Mouse (Mus musculus) thymus, postnatal 4 days (tissue): ENCODE data around the gene Chd6.
A peak's percentile ranks its signal among the peaks of the same experiment; 100 is the strongest.

Experiments used
- DNase-seq: peaks from one replicate; pipeline ENCODE4 v3.0.0; 2021

Chd6 gene

DNA sequence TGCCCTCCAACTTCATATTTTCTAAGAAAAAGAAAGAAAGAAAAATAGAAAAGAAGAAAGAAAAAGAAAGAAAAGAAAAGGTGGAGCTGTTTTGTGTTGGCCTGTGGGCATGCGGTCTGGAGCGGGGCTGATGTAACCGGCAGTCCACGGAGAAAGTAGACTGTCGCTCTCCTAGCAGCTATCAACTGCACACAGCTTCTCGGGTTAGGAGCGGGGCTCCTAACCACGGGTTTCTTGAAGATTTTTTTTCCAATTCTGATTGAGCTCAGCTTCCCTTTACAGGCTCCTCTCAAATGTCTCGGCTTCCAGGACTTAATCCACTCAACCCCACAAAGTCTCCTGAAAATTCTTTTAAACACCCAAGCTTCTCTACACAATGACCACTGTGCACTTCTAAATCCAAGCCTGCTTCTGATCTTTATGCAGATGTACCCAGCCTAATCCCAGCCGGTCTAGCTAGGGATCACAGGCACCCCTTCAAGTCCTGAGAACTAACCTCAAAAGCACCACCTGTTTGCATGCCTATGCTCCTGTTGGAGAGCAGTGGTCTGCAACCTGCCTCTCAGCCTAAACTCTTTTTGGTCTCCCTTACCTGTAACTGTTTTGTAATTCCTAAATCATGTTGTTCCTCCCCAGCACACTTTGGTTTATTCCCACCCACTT lies 42.6 kb downstream of the Chd6 start:
- no peak for DNase-seq

DNA sequence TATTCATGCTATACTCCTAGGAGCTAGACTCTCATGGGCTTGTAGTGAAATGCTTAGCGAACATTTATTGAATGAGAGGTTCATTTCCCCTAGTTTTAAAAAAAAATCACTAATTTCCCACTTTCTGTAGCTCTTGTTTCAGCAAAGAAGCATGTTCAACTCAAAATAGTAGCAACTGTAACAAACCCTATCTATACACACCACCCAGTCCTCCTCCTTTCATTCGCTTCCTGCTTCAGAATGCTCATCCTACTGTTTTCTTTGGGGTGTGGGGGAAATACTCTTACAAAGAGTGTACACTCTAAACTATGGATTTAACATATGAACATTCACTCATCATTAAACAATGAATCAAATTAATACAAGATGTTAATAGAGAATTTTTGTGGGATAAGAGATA lies 43.3 kb downstream of the Chd6 start:
- DNase-seq = no peak

DNA sequence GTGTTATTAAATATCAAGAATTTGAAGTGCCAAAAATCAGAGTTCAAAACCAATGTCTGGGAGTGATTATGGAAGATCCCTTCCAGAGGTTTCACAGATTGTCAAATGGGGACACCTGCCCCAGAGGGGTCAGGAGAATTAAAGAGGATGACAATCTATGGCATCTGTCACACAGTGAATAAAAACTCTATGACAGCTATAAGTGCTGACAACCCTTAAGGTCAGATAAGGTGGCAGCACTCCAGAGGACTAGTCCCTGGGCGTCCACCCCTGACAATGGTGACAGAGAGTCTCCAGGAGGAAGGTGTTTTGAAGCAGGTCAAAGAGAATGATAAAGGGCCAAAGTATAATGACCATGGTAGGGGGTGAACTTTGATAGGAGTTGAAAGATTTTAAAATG lies 44.0 kb downstream of the Chd6 start:
- no peak for DNase-seq

DNA sequence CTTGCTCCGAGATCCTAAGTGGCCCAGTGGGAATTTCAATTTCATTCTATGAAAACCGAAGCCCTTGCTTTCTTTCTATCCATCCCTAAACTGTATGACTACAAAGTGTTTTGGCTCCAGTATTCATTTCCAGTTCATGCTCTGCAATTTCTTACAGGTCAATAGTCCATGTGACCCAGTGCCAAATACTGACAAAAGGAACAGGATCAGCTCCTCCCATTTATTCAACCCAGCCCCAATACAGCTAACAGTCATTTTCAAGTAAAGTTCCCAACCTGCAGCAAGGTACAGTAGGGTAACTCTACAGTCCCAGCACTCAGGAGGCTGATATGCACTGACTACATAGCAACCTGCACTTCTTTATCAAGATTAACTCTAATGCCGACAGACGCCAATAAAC lies 50.0 kb downstream of the Chd6 start:
- DNase-seq = no peak

DNA sequence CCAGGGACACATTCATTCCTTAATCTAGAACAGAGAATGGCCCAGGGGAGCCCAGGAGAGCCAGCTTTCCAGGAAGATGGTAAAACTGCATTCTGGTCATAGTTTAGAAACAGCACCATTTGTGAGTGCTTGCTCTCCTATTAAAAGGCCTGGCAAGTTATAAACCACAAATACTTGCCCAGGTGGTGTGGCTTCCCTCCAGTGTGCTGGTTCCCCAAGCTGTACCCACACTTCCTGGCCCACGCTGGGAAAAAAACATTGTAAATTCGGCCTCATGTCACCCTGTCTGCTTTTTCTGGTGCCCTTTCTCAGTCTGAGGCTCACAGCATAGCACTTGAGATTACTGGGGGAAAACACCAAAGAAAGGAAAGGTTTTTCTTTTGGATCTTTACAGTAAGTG lies 55.1 kb downstream of the Chd6 start:
- DNase-seq = no peak

DNA sequence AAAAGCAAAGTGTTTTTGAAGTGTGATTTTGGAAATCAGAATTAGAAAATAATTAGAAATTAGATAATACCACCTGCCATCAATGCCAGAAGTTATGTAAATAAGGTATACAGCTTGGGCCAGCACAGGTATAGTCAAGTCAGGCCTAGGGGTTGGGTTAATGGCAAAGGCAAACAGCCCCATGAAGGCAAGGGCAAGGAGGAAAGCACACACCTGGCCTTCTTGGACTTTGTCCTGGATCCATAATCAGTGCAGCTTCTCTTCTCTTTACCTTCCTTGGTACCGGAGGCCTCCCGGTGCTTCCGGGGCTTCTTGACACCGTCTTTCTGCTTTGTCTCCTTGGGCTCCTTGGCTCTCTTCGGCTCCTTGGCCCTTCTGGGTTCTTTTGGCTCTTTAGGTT lies 56.7 kb downstream of the Chd6 start:
- no peak for DNase-seq

DNA sequence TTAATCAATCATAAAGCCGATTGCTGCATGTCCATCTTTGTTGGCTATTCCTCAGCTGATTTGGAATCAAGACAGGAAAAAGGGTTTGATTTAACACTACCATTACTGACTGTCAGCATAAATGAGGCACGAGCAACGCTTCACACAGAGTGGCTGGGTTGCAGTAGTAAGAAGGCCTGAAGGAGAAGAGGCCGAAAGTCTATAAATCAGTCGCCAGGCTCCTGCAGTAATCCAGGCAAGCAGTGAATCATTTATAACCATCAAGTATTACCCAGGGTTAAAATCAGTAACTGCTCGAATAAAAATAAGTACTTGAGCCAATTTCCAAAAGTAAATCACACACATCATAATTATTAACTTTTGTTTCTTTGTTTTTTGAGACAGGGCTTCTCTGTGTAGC lies 59.4 kb downstream of the Chd6 start:
- no peak for DNase-seq

DNA sequence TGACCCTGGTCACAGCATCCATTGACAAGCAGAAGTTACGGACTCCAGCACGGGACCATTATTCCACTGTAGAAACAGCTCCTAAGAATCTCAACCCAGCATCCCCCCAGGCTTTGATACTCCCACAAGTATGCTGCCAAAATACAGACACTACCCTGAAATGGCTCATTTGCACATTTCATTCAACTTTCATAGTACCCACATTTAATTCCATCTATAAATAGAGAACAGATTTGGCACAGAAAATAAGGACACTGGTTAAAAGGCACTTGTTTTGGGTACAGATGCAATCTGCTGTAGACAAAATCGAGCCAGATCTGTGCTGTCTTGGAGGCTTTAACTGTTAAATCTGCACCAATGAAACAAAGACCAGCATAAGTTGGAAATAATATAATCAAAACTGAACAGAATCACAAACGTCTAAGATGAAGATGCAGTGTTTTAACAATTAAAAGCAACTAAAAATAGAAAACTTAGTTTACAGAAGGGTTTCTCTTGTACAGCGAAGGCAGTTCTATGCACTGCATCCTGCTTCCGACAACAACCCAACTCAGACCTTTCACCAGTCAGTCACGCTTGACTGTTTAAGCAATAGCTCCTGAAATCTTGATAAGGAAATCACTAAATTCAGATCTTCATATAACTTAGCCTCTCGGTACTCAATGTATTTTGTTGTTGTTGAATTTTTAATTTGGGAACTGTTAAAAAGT lies 64.2 kb downstream of the Chd6 start:
- DNase-seq = no peak

DNA sequence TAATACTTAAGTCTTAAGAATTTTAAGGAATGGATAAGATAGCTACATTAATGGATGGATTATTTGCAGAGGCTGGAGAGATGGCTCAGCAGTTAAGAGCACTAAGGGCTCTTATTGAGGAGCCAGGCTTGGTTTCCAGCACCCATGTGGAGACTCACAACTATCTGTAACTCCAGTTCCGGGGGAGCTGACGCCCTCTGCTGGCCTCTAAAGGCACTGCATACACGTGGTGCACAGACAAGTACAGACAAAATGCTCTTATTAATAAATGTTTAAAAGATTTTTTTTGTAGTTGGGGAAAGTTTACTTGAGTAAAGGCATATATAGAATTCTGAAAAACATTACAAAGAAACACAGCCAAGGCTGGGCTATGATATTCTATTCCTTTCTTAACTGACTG lies 66.0 kb downstream of the Chd6 start:
- DNase-seq = peak; percentile 17

DNA sequence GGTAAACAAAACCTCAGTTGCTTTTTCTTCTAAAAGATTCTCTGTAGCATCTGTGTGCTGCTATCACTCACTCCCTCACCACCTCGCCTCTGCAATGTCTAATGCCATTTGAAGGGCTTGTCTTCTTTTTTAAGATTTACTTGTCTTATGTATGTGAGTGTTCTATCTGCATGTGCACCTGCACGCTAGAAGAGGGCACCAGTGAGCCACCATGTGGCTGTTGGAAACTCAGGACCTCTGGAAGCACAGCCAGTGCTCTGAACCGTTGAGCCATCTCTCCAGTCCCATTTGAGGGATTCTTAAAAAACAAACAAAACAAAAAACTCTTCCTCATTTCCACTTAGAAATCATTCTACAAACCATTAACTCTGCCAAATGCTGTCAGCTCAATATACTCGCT lies 68.1 kb downstream of the Chd6 start:
- no peak for DNase-seq

DNA sequence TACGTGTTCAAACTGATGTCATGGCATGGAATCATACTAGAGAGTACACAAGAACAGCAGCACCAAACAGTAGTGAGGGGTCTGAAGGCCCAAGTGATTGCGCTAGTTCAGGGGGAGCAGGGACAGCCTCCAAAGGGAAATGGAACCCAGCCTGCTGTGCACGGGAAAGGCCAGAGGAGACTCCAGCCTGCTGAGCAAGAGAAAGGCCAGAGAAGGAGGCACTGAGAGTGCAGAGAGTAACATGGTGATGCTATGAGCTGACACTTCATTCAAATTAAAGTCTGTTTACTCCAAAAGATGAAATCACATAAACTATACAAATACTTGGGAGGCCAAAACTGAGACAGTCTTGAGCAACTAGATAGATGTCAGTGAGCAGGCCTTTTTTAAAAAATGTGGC lies 71.1 kb downstream of the Chd6 start:
- DNase-seq = no peak

DNA sequence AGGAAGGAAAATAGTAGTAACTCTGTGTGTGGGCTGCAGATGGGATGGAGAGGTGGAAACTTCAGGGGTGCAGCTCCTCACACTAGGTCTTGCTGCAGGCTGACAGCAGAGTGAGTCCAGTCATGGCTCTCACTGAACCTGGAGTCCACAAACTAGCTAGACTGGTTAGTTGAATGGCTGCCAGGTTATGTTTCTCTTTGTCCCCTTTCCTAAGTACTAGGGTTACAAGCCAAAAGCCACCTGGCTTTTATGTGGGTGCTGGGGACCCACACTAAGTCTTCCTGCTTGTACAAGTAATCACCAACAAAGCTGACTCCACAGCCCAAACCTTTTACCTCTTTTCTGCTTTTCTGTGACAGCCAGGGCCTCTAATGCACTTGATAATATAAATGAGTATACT lies 75.7 kb downstream of the Chd6 start:
- no peak for DNase-seq

DNA sequence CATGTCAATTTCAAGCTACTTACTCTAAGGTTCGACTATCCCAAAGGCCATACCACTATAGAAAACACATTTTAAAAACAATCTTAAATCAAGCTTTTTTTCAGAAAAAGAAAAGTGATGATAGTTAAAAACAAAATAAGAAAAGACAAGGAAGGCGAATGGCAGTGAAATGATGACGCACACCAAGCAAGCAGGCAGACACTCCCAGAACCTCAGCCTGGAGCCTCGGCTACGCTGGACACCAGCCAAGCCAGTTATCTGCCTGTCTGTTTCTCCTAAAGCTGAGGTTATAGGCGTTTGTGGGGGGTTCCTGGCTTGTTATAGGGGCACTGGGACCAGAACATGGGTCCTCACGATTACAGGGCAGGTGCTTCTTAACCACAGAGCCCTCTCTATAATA lies 76.5 kb downstream of the Chd6 start:
- no peak for DNase-seq

DNA sequence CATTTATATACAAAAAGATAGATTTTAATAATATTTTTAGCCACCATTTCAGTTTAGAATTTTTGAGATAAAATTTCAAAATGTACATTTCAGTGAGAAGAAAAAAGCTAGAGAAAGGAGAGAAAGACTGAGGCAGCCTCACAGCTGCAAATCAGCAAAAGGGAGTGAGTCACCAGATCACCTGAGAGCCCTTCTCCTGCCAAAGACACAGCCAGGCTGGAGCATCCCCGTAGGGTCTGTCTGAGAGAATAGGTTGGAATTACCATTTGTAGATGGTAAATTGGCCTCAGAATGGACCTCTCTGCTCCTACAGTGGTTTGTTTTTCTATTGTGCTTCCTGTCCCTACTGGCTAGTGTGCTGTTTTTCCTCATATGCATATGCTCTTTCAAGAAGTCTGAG lies 84.3 kb downstream of the Chd6 start:
- no peak for DNase-seq

DNA sequence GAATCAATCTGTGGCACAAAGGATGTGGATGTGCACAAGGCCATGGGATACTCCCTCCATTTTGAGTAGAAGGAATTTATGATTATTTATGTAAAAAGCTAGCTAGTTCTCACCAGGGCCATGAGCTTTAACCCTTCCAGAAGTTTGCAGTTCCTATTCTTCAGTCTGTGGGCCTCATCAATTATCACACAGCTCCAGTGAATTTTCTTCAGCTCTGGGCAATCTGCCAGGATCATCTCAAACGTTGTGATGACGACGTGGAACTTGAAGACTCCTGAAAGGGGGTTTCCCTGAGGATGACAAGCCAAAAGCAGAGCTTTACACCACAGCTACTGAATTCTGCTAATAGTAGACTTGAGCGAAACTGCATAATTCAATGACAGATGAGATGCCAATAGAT lies 91.0 kb downstream of the Chd6 start:
- no peak for DNase-seq

DNA sequence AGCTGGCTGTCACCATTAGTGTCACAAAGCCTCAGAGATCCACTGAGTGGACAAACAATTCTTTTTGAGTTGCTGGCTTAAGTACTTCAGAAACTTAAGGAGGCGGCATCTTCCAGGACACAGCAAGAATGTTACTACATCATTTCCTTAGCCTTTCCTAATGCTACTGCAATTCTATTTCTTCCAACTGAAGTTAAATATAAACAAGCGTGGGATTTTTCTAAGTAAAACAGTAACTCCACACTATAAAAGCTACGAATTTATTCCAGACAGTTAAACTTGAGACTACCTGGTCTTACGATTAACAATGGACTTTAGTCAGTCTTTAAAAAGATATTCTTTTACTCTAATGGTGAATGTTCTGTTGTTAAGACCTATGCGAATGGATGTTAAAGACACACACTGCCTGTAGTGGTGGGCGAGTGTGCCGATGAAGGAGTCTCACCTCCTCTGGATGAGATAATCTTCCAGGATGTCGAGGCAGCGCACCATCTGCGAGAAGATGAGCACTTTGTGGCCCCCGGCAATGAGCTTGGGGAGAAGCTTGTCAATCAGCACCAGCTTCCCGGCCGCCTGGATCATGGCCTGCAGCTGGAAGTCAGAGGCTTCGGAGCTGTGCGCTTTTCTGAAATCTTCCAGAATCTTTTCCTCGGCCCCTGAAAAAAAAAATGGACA lies 96.2 kb downstream of the Chd6 start:
- no peak for DNase-seq

DNA sequence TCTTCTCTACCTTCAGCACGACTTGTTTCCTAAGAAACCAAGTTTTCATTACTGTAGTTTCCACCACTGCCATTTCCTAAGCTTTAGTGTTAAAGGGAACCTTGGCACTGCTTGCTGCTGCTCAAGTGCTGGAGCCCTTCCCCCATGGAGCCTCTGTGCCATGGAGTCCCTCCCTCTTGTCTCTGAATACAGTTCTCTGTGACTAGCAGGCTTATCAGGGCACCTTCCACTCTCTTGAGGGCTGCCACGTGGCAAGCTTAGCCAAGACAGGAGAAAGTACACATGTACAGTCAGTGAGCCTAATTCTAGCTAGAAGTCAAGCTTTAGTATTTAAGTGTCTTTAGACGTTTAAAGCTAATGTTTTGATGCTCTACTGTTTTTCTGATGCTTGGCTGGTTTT lies 104.5 kb downstream of the Chd6 start:
- no peak for DNase-seq

DNA sequence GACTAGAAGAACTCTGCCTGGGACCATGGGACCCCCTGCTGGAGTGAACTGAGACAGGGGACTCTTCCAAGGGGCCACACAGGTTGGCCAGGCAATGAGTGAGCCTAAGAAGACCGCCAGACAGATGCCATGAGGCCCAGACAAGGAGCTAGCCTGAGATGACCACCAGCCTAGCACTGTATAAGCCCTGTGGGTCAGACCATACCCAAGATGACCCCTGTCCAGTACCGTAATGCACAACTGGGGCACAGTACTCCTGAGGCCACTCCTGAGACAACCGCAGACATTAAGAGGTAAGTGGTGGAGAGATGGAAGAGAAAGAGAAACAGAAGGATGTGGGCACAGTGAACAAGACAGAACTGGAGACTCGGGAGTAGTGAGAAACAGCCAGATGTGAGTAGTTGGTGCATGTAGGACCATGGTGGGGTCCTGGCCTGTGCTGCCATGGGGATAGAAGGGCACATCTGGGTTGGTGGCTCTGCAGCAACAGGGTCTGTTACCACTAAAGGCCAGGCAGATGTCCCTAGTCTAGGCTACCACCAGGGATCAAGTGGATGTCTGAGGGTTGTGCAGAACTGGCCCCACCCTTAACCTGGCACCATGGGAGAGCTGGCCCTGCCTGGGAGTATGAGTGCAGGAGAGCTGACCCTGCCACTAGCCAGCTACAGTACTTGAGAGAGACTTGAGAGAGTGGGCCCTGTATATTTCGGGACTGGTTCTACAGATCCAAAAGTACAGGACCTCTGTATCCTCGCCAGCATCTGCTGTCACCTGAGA lies 111.7 kb downstream of the Chd6 start:
- DNase-seq = no peak

DNA sequence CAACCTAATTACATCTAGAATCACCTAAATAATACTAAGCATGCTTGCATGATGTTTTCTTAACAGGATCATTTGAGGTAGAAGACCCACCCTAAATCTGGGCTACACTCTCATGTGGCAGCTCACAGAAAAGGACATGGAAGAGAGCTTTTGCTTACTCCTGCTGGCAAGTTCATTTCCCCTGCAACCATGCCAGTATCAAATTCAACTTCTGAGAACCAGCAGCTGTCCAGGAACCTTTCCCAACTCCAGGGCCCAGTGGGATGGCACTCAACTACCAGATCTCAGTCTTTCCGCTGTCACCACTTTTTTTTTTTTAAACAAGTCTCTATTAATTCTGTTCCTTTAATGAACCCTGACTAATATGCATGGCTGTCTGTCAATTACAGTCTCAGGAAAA lies 114.7 kb downstream of the Chd6 start:
- DNase-seq = no peak

DNA sequence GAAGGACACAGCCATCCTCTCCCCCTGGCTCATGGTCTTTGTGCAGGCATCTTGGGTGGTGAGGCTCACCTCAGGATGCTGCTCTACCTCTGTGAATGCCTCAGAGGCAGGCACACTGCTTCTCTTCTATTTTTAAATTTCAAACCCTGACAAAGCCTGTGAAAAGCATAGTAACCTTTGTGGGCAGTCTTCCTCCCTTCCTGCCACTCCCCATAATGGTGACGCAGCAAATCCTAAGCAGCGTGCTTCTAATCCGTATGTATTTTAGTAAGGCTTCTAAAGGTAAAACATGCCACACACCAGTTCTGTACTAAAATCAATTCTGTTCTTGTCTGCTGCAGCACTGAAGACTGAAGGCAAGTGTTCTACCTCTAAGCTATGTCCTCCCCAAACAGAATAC lies 116.4 kb downstream of the Chd6 start:
- no peak for DNase-seq

DNA sequence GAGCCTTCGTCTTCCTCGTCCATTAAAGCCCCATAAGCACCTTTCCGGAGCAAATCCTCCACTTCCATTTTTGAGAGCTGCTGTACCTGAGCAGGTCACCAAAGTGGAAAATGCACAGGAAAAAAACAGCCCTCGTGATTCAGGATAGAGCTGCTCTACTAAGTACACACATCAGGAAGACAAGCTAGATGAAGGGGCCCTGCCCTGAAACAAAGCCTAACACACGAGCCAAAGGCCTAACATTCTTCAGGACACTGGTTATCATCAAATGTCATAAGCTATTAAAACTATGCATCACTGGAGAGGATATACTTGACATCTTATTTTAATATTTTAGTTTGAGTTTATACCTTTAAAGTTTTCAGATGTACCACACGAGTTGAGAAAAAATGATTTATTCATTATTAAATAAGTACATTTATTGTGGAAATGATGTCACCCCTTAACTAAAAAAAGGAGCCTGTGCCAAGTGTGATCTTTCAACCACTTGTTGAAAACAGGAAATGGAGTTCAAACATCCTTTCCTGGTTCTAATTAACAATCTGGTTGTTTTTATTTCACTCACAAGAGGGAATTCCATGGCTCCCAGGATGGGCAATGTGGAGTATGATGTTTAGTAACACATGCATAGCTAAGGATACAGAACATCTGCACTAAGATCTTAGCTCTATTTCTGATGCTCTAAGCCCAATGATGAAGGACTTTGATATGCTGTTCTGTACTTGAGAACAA lies 118.4 kb downstream of the Chd6 start:
- DNase-seq = no peak

DNA sequence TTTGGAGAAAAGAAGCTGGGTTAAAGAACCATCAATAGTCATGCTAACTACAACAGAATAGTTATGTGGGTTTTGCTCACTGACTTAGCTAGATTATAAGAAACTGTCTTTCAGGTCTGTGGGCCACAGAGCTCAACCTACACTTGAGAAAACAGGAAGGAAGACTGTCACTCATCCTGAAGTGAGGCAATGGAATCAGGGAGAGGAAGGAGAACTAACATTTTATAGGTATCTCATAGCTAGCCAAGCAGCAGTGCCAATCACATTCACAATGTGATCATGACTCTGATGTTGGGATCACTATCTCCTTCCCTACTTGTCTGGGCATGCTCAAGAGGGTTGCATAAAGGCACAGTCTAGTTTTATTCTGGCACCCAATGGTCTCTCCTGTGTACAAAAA lies 121.4 kb downstream of the Chd6 start:
- no peak for DNase-seq

DNA sequence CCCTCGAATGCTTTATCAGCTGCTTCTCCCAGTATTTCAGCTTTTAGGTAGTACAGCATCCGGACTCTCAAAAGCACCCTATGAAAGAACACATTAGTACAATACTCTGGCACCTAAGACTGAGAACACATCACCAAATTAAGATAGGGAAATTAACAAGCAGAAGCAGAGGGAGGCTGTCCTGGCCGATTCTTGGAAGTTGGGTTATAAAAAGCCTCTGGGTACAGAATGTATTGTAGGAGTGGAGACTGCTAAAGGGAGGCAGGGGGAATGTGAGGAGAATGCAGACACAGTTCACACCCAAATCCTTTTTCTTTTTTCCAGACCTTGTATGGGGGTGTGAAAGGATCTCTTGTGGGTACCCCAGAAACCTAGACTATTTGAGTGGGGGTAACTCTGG lies 126.2 kb downstream of the Chd6 start:
- DNase-seq = no peak
